In the genomic region with DNA sequence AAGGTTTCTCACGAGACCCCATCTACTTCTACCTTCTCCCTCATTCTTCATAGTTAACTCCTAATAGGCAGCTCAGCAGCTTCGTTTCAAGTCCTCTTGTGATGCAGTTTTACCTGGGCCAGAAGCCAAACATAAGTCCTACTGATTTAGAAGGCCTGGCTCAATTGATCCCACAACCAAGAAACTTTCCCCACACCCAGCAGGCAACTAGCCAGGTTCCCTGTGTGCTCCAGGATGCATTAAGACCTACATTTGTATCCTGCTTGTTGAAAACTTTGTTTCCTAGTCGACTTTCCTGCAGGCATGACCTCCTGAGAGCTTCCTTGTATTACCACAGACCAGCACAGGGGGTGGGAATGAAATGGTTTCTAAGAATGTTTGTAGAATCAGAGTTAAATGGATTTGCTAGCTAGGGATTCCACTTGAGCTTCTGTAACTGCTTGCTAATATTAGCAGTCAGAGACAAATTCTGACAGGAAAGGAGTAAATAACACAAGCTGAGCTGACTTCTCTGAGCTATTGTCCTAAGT, we compare ENCODE assay signal across 9 mouse cellular contexts.
DNase-seq lines count a peak whose midpoint lies in the region; ATAC-seq lines count a peak whose summit lies in the region.
"Had no signal": no experiment of that assay in that cellular context is flagged by ENCODE, and none has a peak within 500 bp of the region (broad histone marks: within the 10 kb centered on the region; RNA-seq: fewer than 3 reads in every experiment).

No protein-coding gene starts in this region.

- H3K27ac ChIP-seq in kidney, embryonic 16.5 days (ENCODE audit: low read length): peak overlapping the region; percentile 47; the same call in 1 of the 2 replicates
- peak overlapping the region; percentile 58 for H3K27ac ChIP-seq in heart, embryonic 15.5 days
- H3K27ac ChIP-seq in stomach, embryonic 14.5 days (ENCODE audit: low read length): peak overlapping the region; percentile 52; the same call in 1 of the 2 replicates
- H3K27ac ChIP-seq in hindbrain, embryonic 16.5 days (ENCODE audit: low read depth, low read length): no peak overlapping the region

- 0 out of 2 replicates have a peak, but pooled peaks have one; percentile 23 for ATAC-seq in kidney, embryonic 16.5 days (ENCODE audit: low FRiP score, low TSS enrichment)
- no peak for ATAC-seq in heart, embryonic 15.5 days (replicated peaks; ENCODE audit: insufficient number of reproducible peaks, insufficient read depth, low FRiP score, low read depth)
- ATAC-seq in stomach, embryonic 14.5 days (ENCODE audit: insufficient number of reproducible peaks, insufficient read depth, low FRiP score, low read depth): no peak
- ATAC-seq in hindbrain, embryonic 16.5 days: no peak
- ATAC-seq: forebrain, embryonic 14.5 days had no signal

- H3K4me1 ChIP-seq in kidney, embryonic 16.5 days (ENCODE audit: insufficient read depth, low read length): peaks cover 13% of the 10 kb centered on the region
- peaks cover 18% of the 10 kb centered on the region for H3K4me1 ChIP-seq in heart, embryonic 15.5 days (replicated peaks)
- peaks cover 33% of the 10 kb centered on the region for H3K4me1 ChIP-seq in stomach, embryonic 14.5 days (ENCODE audit: control insufficient read depth, insufficient read depth, low read length)
- H3K4me1 ChIP-seq in hindbrain, embryonic 16.5 days (ENCODE audit: control insufficient read depth, insufficient read depth, low read depth, low read length): peaks cover 7% of the 10 kb centered on the region

- H3K9ac ChIP-seq in kidney, embryonic 16.5 days (replicated peaks; ENCODE audit: low read length): no peak overlapping the region
- H3K9ac ChIP-seq in heart, embryonic 15.5 days: no peak overlapping the region
- no peak overlapping the region for H3K9ac ChIP-seq in stomach, embryonic 14.5 days (replicated peaks; ENCODE audit: low read depth, low read length)
- no peak overlapping the region for H3K9ac ChIP-seq in hindbrain, embryonic 16.5 days (ENCODE audit: low read depth, low read length)

- no peaks in the 10 kb centered on the region for H3K27me3 ChIP-seq in kidney, embryonic 16.5 days (ENCODE audit: insufficient read depth, low read length)
- H3K27me3 ChIP-seq in heart, embryonic 15.5 days: no peaks in the 10 kb centered on the region
- no peaks in the 10 kb centered on the region for H3K27me3 ChIP-seq in stomach, embryonic 14.5 days (ENCODE audit: control insufficient read depth, insufficient read depth, low read length)
- no peaks in the 10 kb centered on the region for H3K27me3 ChIP-seq in hindbrain, embryonic 16.5 days (replicated peaks; ENCODE audit: control insufficient read depth, insufficient read depth, low read length)

- H3K4me3 ChIP-seq in kidney, embryonic 16.5 days (ENCODE audit: low read length): no peak overlapping the region
- no peak overlapping the region for H3K4me3 ChIP-seq in heart, embryonic 15.5 days
- no peak overlapping the region for H3K4me3 ChIP-seq in stomach, embryonic 14.5 days (ENCODE audit: low read depth, low read length)
- no peak overlapping the region for H3K4me3 ChIP-seq in hindbrain, embryonic 16.5 days (ENCODE audit: low read length)

- no peaks in the 10 kb centered on the region for H3K9me3 ChIP-seq in kidney, embryonic 16.5 days (ENCODE audit: low read length)
- H3K9me3 ChIP-seq in heart, embryonic 15.5 days (replicated peaks): no peaks in the 10 kb centered on the region
- no peaks in the 10 kb centered on the region for H3K9me3 ChIP-seq in stomach, embryonic 14.5 days (ENCODE audit: control insufficient read depth, low read depth, low read length)
- no peaks in the 10 kb centered on the region for H3K9me3 ChIP-seq in hindbrain, embryonic 16.5 days (ENCODE audit: control insufficient read depth, low read length)

- DNase-seq in kidney, adult 11 months: no peak
- DNase-seq in kidney, postnatal 14 days: peak; percentile 48
- no peak for DNase-seq in cerebellum, postnatal 4 days (ENCODE audit: low spot score in 2 of 2)
- DNase-seq: embryo, embryonic 11 days had no signal

- 51% methylated on average over 3 of the region's 3 CpGs for WGBS in kidney, embryonic 16.5 days
- 31% methylated on average over 3 of the region's 3 CpGs for WGBS in heart, embryonic 15.5 days
- WGBS in stomach, embryonic 14.5 days: 17% methylated on average over 3 of the region's 3 CpGs
- WGBS in hindbrain, embryonic 16.5 days: 51% methylated on average over 3 of the region's 3 CpGs

- no peak overlapping the region for H3K4me2 ChIP-seq in kidney, embryonic 16.5 days (replicated peaks; ENCODE audit: low read depth, low read length)
- H3K4me2 ChIP-seq in heart, embryonic 15.5 days: no peak overlapping the region
- H3K4me2 ChIP-seq in stomach, embryonic 14.5 days (replicated peaks; ENCODE audit: low read depth, low read length): no peak overlapping the region
- no peak overlapping the region for H3K4me2 ChIP-seq in hindbrain, embryonic 16.5 days (ENCODE audit: low read length)

- H3K36me3 ChIP-seq in kidney, embryonic 16.5 days (ENCODE audit: insufficient read depth, low read length): no peaks in the 10 kb centered on the region
- H3K36me3 ChIP-seq in heart, embryonic 15.5 days: no peaks in the 10 kb centered on the region
- no peaks in the 10 kb centered on the region for H3K36me3 ChIP-seq in stomach, embryonic 14.5 days (ENCODE audit: control insufficient read depth, insufficient read depth, low read length)
- no peaks in the 10 kb centered on the region for H3K36me3 ChIP-seq in hindbrain, embryonic 16.5 days (ENCODE audit: control insufficient read depth, insufficient read depth, low read length)
